Mouse (Mus musculus) liver, adult (tissue): ENCODE results near the gene Car4.

Source experiments
- GATA4 ChIP-seq: IDR thresholded peaks from 2 replicates; pipeline ENCODE4 v1.6.1; 2014; ENCODE audit warnings: mild to moderate bottlenecking, low read length; ENCODE audit not compliant: insufficient replicate concordance

The Car4 gene

GRCm38 (mm10) chr11:84945841-84946240 is 11.7 kb upstream of the Car4 start:
- no peak for TF ChIP-seq GATA4

- no peak for TF ChIP-seq GATA4
Observed at GRCm38 (mm10) chr11:84947206-84947605, 10.4 kb upstream of the Car4 start.

DNA sequence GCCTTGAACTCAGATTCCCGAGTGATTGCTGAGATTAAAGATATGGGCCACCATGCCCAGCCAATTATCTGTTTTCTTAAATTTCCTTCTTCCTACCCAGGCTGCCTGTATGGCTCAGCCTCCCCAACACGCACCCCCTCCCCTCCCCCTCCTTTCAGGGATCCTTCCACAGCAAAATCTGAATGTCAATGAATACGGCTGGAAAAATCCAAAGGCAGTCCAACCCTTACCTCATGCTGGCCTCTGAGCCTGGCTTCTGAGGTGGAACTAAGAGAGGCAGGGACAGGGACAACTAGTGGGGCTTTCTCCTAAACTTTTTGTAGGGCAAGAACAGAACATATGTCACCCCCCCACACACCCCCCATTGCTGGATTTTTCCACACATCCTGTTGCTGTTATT is 9.5 kb upstream of the Car4 start:
- TF ChIP-seq GATA4 = no peak

GRCm38 (mm10) chr11:84948526-84948925 is 9.1 kb upstream of the Car4 start:
- no peak for TF ChIP-seq GATA4

DNA sequence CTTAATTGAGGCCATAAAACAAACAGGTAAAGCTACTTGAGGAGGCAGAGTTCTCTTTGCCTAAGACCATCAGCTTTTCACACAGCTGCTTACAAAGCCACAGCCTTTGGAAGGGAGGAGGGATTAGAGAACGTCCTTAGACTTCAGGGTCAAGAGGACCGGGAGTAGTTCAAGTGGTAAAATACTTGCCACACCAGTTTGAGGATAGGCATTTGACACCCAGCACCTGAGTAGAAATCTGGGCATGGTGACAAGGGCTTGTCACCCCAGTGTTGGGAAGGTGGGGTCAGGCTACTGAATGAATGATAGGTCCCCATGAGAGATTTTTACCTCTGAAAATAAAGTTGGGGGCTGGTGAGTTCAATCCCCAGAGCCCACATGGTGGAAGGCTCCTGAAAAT is 5.0 kb upstream of the Car4 start:
- no peak for TF ChIP-seq GATA4

GRCm38 (mm10) chr11:84956400-84956799 is 1.2 kb upstream of the Car4 start:
- no peak for TF ChIP-seq GATA4

GRCm38 (mm10) chr11:84957171-84957570 is 415 bp upstream of the Car4 start:
- no peak for TF ChIP-seq GATA4

GRCm38 (mm10) chr11:84958271-84958630 is 665 bp downstream of the Car4 start:
- no peak for TF ChIP-seq GATA4

- TF ChIP-seq GATA4 = no peak
Observed at GRCm38 (mm10) chr11:84959181-84959580, 1.6 kb downstream of the Car4 start.

DNA sequence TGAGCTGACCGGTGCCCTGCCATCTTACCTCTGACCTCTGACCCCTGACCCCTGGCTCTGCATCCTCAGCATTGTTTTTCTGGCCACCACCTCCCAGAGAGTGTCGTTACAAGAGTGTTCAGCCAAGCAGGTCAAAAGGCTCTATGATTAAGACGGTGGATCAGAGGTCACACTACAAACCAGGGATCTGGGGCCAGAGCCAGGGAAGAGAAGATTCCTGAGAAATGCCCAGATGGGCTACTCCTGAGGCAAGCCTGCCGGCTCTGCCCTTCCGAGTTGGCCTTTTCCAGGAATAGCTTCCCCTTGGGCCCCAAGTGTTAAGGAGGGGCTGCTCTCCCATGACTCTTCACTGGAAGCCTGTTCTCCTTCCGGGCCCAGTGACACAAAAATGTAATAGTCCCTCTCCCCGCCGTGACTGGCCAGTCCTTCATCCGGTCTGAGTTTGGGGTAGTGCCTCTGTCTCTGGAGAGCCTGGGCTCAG is 2.2 kb downstream of the Car4 start:
- TF ChIP-seq GATA4 = no peak

DNA sequence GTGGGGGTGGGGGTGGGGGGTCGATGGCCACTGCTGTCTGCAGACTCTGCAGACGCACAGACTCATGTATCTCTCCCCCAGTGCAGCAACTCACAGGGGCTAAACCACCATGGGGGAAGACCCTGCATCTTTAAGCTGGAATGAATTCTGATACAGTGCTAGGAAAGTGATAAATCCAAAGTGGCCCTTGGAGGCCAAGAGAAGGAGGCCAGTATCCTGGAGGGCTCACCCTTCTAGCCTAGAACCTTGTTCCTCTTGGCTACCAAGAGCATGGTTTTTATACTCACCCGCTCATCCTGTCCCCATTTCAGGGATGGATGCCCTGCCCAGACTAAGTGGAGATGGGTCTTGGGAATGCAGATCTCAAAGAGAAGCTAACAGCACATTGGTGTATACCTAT is 2.7 kb downstream of the Car4 start:
- no peak for TF ChIP-seq GATA4

DNA sequence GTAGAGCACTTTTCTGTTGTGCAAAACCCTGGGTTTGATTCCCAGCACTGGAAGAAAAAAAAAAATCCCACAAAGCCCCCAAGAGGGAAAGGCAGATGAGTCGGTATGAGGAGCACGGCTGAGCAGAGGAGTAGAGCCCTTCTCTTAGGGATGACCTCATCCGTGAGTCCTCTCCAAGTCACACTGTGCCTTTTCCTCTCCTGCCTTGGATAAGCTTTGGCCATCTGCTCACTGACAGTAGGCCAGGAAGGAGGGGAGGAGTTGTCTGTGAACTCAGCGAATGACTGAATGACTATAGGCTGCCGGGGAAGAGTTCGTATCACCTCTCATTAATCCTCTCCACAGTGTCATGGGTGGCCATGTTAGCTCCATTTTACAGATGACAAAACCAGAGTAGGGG is 3.2 kb downstream of the Car4 start:
- no peak for TF ChIP-seq GATA4

GRCm38 (mm10) chr11:84961571-84961970 is 4.0 kb downstream of the Car4 start:
- no peak for TF ChIP-seq GATA4

- TF ChIP-seq GATA4 = no peak
Observed at GRCm38 (mm10) chr11:84962536-84962935, 5.0 kb downstream of the Car4 start.

GRCm38 (mm10) chr11:84963556-84963955 is 6.0 kb downstream of the Car4 start:
- TF ChIP-seq GATA4 = no peak

DNA sequence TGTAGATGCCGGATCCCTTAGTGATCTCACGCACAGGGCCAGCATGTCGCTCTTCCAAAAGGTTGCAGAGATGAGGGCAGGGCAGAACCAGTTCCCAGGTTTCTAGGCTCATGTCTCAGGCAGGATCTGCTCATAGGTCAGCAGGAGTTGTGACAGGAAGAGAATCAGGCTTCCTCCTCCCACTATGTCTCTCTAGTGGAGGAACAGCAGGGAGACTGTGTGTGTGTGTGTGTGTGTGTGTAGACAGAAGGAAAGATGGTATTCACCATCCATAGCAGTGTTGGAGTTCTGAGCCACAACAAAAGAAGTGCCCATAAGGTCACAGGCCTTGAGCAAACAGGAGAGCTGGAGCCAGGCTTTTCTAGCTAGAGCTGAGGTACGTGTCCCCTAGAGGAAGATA is 9.1 kb downstream of the Car4 start:
- no peak for TF ChIP-seq GATA4

DNA sequence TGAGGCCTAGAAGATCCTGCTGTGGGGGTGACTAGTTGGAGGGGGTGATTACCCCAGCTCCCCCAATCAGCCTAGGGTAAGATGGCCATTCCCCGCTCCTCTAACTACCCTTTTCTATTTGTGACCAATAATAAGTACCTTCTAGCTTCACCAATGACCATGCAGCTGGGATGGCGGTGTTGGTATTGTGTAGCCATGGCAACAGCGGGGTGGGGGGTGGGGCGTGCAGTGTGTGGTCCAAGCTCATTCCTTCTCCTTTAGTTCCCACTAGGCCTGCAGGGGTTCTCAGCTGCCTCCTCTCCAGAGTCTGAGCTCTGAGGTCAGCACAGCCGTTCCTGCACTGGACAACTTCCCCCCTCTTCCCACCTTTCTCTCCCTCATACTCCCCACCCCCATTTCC is 9.5 kb downstream of the Car4 start:
- TF ChIP-seq GATA4 = no peak

- no peak for TF ChIP-seq GATA4
Observed at GRCm38 (mm10) chr11:84968309-84968708, 10.7 kb downstream of the Car4 start.
